Mouse (Mus musculus) spleen, postnatal 14 days (tissue): Measurements from ENCODE around the gene Rilp.

Experiments used
- DNase-seq, 2 experiments: peaks; one replicate each; pipeline ENCODE4 v3.0.0; 2021 to 2022; ENCODE audit warnings: low spot score in 2 of 2

Gene Rilp

GRCm38 (mm10) chr11:75509741-75510626, at the start of gene Rilp:
Gene Rilp, plus strand, starts transcription at chr11:75510094.
- DNase-seq = peak in 1 of 2 experiments; percentile 46

DNA sequence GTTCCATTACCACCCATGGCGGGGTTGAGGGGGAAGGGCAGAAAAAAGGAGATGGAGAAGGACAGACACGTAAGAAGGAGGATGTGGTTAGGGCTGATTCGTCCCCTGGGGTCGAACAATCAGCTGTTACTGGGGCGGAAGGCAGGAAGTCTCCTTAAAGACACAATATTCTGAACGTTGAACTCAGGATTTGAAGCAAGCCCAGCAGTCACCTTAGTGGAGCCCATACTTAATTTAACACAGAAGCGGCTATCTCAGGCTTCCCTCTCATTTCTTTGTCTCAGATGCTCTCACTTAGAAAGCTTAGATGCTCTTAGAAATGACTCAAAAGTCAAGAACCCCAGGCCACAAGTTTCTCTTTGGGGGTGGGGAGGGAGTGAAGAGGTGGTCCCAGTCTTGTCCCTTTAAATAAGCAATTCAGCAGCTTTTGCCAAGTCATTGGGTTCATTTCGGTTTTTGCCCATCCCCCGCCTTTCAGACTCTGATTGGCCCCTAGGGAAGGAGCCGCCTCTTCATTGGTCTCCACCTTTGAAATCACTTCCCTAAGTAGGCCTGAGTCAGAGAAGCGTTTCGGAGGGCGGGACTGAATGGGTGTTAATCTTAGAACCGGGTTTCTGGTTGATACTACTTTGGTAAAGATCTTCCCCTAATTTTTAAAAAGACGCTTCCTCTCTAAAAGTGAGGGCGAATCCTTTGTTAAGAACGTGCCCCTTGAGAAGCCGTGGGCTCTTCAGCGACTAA, 49.6 kb upstream of the Rilp start:
- DNase-seq = peak; percentile 75 to 83

DNA sequence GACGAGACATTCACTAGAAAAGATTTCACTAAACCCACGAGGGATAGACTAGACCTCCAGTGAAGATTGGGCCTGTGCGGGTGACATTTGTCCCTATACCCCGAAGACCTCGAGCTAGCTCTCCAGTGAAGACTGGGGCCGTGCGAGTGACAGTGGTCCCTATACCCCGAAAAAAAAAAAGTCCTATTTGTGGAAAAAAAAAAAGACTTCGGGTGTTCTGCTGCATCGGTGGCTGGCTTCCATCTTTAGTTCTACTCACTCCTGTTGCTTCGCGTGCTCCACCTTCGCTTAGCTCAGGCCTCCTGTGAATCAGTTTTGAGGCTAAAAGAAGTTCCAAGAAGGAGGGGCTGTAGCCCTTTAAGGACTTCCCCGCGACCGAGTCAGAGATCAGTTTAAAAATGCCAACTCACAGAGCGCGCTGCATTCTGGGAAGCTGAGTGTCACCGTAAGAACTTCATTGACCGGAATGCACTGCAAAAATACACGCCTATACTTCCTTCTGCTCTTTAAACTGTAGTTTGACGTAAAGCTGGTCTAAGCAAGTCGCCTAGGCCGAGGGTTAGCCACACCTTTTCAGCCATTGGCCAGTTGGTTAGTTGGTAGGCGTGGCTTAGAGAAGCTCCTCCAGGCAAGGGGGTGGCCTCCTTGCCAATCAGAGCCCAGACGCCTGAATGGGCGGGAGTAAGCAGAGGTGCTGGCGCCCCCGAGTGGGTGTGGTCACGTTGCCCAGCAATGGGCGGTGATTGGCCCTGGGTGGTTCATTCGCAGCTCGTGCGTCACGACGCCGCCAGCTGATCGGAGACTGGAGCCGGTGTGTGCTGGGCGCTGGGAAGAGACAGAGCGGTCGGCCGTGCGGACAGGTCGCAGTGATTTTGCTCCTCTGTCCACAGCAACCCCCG, 48.8 kb upstream of the Rilp start, which contains the start of gene Tlcd2:
Tlcd2 (plus strand) TSS at position 872 of the 899 bp plus-strand sequence.
- DNase-seq = peak; percentile 97 to 98

DNA sequence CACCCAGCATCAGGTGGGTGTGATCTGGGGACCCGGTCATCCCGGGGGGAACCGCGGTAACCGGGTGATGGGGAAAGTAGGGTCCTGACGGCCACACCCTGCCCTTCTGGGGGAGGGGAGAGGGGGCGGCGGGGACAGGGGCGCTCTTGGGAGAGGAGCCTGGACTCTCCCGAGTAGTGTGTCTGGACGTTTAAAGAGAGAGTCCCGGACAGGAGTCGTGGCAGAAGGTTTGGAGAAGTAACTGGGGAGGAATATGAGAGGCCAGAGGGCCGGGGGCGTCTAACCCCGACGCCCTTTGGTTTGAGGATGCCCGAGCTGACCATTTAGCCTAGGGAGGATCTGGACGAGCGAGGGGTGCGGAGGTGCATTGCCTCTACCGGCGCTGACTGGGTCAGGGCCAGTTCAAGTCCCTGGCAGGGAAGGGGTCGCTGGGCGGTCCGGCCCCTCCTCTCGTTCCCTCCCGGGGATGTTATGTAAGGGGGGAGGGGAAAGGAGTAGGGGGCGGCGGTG, 48.1 kb upstream of the Rilp start:
- DNase-seq = no peak

- peak; percentile 48 to 49 for DNase-seq
These were observed 47.6 kb upstream of the Rilp start for GRCm38 (mm10) chr11:75462253-75462783.

- peak; percentile 59 to 63 for DNase-seq
These were observed 47.0 kb upstream of the Rilp start for GRCm38 (mm10) chr11:75462865-75463336.

DNA sequence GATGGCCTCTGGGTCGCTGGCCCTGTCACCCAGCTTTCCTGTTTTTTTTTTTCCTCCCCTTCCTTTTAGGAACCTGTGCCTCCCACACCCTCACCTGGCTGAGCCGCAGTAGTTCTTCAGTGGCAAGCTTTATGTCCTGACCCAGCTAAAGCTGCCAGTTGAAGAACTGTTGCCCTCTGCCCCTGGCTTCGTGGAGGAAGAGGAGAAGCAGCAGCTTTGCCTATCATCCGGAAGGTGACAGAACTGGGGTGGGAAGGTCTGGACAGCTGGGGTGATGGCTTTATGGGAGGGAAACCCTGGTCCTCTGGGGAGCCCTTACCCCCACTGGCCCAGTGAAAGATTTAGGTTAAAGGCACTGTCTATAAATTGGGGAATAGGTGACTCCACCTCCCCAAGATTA, 46.3 kb upstream of the Rilp start:
- no peak for DNase-seq

- no peak for DNase-seq
These were observed 45.5 kb upstream of the Rilp start for GRCm38 (mm10) chr11:75464417-75464816.

DNA sequence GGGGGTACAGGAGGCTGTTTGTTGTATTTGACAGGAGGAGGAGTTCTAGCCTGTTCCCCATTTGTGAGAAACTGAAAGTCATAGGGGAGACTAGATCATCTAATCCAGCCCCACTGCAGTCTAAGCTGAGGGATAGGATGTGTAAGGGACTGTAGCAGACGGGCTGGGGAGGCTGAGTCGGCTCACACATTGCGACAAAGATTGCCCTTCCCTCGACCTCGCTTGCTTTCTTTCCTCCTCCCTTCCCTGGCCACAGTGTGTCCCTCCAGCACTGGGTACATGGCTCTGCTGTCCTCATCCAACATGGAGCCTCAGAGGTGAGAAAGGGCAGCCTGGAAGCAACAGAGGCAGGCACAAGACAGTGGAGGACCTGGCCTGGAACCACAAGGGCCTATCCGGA, 44.8 kb upstream of the Rilp start:
- no peak for DNase-seq

DNA sequence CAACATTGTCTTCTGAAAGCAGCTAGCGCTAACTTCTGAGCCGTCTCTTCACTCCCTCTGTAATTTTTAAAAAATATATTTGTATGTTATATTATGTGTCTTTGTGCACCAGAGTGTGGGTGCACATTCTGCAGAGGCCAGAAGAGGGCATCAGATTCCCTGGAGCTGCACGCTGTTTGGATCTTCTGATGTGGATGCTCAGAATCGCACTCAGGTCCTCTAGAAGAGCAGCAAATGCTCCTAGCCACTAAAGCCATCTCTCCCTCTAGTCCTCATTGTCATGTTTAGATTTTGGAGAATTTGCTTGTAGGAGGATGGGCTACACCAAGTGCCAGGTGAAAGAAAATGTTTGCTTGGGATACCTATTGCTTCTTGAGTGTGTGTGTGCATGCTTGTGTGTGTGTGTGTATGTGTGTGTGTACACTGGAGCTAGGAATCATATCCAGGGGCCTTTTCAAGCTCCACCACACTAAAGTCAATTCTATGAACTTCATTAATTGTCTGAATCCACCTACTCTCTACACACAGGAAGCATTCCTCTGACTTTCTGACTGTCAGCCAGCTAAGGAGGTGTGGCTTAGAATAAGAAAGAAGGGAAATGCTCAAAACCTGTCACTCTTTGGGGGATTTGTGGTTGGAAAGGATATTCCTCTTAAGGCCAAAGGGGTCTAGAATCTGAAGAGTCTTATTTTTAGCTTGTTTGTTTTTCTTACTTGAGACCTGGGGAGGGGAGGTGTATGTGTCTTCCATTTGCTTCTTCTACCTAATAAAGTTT, 43.0 kb upstream of the Rilp start:
- no peak for DNase-seq

DNA sequence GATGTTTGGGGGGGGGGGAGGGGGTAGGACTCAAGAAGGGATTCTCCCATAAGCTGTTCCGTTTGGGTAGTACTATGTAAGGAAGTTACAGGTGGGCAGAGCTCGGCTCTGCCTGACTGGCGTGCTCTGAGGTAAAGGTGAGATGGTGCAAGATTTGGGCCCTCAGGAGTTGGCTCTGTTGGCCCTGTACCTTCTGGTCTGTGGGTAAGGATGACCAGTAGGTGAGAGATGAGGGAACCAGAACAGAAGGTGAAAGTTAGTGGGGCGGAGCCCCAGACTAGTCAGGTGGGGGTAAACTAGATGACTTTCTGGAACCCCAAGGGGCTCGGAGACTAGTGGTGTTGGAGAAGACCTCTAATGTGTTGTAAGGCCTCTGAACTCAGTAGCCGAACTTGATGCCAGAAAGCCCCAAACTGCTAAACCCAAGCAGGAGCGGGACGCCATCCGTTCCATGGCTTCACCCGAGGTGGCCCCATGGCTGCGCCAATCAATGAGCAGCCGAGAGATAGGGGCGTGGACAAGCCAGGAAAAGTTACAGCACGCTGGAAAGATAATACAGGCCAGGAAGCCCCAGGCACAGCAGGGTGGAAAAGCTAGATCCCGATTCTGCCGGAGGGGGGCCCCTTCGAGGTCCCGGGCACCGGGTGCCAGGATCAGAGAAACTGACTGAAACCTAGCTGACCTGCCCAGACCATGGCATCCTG, 42.2 kb upstream of the Rilp start:
- DNase-seq = peak in 1 of 2 experiments; percentile 27

GRCm38 (mm10) chr11:75468410-75468809, 41.5 kb upstream of the Rilp start:
- DNase-seq = no peak

DNA sequence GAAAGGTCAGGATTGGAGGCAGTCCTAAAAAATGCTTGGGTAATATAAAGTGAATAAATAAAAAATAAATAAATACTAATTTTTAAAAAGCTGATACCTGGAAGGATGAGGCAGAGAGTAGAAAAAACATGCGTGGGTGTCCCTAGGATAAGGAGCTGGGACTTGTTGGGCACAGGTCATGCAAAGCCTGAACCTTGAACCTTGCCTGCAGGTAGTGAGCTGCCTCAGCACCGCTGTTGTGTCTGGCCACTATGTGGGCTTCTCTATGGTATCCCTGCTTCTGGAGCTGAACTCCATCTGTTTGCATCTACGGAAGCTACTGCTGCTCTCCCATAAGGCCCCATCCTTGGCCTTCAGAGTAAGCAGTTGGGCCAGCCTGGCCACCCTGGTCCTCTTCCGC, 40.6 kb upstream of the Rilp start:
- no peak for DNase-seq

- DNase-seq = no peak
These were observed 39.2 kb upstream of the Rilp start for GRCm38 (mm10) chr11:75470675-75471074.

DNA sequence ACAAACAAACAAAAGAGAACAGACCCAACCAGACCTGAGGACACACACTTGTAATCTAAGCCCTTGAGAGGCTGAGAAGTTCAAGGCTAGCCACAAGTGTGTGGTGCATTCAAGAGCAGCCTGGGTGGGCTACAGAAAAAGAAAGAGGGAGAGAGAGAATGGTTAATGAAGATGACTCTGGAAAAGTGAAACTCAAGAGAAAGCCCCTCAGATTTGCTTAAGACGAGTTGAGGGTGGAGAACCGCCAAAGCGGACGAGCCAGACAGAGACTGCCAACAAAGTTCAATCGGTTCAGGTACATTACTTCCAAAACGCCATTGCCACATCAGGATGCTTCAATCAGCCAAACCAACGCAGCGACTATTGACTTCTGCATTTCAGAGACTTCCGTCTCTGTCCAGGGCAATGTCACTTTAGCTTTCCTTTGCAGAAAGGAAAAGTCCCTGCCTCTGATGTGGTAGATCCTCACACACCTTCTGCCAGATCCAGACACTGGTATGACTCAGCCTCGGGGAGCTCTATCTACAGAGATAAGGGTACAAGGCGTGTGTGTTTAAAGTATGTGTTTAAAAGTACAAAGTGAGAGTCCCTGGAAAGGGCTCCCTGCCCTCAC, 37.3 kb upstream of the Rilp start:
- no peak for DNase-seq

GRCm38 (mm10) chr11:75473376-75473775, 36.5 kb upstream of the Rilp start:
- DNase-seq = no peak

DNA sequence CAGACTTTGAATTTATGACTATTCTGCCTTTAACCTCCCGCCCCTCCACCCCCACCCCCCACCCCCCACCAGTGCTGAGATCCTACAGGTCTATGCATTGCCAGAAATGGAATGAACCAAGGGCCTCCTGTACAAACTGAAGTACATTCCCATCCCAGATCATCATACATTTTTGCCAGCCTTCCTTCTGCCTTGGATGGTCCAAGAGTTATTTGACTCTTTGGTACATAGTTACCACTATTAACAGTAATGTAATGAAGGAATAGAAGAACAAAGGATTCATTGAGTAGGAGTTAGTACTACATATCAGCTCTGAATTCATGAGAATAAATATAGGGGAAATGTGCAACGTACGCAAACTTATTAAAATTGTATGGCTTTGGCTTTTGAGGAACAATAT, 23.7 kb upstream of the Rilp start:
- DNase-seq = no peak

GRCm38 (mm10) chr11:75486601-75487285, 23.2 kb upstream of the Rilp start, which contains the start of gene Prpf8:
Gene Prpf8, plus strand, starts transcription at chr11:75486816.
- DNase-seq = peak; percentile 95

DNA sequence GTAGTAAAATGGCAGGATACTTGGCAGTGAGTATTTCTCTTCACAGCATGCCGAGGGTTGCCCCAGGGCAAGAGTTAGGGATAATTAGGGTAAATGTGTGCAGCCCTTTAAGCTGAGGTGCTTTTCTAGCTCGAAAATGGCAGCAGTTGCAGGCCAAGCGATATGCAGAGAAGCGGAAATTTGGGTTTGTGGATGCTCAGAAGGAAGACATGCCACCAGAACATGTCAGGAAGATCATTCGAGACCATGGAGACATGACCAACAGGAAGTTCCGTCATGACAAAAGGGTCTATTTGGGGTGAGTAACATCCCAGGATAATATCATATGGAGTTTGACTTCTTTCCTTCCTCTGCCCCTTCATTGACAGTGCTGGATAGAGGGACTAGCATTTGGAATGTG, 22.4 kb upstream of the Rilp start:
- no peak for DNase-seq
